Mouse (Mus musculus) liver, adult (tissue): Measurements from ENCODE around the gene Ddah1.

Source experiments
- GATA4 ChIP-seq: IDR thresholded peaks from 2 replicates; pipeline ENCODE4 v1.6.1; 2014; ENCODE audit warnings: mild to moderate bottlenecking, low read length; ENCODE audit not compliant: insufficient replicate concordance

The Ddah1 gene

DNA sequence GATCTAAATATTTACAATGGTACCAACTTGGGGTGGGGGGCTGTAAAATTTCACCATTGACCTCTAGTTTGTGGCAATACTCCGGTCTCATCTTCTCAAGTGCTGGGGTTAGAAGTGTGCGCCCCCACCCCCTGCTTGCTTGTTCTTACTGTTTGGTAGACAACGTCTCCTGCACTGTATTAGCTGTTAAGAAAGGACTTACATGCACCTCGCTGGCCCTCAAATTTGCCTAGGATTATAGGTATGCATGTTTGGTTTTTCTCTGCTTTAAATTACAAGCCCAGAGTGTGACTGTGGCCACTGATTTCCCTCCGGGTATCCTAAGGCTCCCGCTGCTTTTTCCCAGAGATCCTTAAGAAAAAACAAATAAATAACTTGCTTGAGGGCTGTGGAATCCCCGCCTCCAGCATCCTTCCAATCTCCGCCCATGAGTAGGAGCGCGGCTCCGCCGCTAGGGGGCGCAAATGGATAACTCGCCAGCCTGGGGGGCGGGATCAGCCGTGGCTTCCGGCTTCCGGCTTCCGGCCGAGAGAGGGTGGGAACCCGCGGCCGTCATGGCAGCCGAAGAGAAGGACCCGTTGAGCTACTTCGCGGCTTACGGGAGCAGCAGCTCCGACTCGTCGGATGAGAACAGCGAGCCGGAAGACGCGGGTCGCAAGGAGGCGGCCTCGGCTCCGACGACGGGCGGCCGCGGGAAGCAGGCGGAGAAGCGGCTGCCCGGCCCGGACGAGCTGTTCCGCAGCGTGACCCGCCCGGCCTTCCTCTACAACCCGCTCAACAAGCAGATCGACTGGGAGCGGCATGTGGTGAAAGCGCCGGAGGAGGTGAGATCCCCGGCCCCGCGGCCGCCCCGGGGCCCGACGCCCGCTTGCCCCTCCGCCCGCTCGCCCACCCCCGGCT lies 179.3 kb downstream of the Ddah1 start, which contains the start of gene 2410004B18Rik:
Gene 2410004B18Rik, plus strand, starts transcription at position 510 of the 900 bp plus-strand sequence.
- TF ChIP-seq GATA4: peak; percentile 52; the same call in 1 of the 2 replicates

DNA sequence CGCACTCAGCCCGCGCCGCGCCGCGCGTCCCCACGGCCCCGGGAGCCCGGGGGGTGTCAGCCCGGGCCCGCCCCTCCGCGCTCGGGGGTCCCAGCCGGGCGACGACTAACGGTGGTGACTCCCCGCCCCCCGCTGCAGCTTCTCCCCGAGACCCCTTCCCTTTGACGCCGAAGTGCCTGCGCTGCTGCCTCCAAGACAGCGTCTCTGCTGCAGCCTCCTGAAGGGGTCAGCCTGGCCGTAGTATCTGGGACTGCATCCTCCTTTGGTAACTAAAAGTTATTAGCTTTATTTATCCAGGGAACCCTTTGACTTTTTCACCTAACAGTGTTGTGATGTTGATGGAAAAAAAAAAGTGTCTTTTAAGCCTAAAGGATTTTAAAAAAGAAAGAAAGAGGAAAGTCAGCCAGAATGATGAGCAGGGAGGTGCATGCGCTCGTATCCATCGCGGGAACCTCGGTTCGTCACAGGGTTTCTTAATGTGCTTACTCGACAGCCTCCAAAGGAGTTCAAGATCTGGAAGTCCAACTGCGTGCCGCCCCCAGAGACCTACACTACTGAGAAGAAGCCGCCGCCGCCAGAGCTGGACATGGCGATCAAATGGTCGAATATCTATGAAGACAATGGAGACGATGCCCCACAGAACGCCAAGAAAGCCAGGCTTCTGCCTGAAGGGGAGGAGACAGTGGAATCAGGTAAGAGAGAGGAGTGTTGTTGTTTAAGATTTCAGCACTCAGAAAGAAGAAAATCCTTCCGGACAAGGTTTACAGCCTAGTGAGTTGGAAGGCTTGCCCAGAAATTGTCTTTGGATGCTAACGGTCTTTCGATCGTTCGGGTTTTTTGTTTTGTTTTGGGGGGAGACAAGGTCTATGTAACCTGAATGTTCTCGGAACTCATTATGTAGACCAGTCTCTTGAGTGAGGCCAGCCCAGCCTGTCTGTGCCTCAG lies 180.2 kb downstream of the Ddah1 start:
- TF ChIP-seq GATA4: no peak

DNA sequence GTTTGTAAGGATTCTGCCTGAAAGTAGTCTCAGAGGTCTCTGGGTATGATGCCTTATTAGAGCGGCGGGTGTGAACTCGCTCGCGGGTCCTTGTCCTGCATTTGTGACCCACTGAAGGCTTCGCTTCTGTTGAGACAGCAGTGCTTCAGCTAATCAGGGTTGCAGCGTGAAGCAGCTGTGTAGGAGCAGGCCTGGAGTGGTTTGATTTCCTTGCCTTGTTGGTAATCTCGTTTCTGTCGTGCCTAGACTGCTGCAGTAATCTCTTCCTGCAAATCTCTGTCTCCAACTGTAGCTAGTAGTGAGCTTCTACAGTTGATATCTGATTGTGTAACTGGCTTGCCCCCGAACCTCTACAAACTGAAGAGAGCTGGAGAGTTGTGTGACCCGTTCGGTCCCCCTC lies 180.9 kb downstream of the Ddah1 start:
- no peak for TF ChIP-seq GATA4

DNA sequence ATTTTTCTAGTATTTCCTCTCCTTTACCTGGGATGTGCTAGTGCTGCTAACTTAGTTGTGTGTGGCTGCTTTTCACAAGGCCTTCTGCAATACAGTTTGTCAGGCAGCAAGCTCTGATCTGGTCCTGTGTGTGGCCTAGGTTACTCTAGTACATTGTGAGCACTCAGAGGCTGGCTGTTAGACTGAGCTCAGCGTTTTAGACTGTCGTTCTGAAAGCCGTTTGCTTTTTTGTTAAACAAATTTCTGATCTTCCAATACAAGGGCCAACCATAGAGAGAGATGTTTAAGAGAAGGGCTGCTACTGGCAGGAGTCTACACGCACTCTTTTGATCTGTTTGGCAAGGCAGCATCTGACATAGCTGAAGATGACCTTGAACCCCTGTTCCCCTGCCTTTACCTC lies 181.5 kb downstream of the Ddah1 start:
- TF ChIP-seq GATA4: no peak

DNA sequence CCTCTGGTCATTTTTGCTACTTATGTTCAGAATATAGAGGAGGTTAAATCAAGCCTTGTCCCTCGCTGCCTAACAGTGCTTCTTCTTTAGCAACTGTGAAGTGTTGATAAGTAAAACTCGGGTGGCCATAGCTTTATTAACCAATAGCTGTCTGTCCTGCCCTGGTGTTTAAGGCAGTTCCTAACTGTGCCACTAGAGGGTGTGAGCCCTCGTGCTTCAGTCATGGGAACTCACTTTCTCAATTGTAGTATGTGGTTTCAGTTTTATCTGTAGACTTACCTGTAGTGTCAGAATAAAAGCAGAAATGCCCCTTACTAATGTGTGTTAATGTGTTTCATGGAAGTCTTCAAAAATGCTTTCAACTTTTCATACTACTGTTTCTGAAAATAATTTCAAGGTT lies 183.5 kb downstream of the Ddah1 start:
- no peak for TF ChIP-seq GATA4
